Mouse (Mus musculus) heart, adult 11 months (tissue): ENCODE data around the gene Brd4.
"Not testable (repeated sequence)": the region's sequence is repeated elsewhere in the genome, so short reads cannot be mapped to it uniquely, and the experiment has no call there.

Experiments used
- DNase-seq: peaks from one replicate; pipeline ENCODE4 v3.0.0; 2022

The Brd4 gene

GRCm38 (mm10) chr17:32220873-32221272 is 63.6 kb downstream of the Brd4 start:
- DNase-seq, result no peak

DNA sequence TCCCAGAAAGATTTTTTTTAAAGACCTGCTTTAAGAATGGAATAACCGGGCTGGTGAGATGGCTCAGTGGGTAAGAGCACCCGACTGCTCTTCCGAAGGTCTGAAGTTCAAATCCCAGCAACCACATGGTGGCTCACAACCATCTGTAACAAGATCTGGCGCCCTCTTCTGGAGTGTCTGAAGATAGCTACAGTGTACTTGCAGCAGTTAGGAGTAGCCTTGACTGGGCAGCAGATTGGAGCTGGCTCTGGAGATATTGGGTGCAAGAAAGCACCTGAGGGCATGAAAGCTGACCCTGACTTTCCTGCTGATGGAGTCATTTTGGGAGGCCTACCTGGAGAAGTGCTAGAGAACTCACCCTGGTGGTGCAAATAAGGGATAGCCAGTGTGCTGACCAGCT is 68.9 kb downstream of the Brd4 start:
- not testable (repeated sequence) for DNase-seq

- DNase-seq, result not testable (repeated sequence)
These were observed 73.0 kb downstream of the Brd4 start for GRCm38 (mm10) chr17:32211554-32211953.

GRCm38 (mm10) chr17:32209752-32210151 is 74.8 kb downstream of the Brd4 start:
- peak; percentile 95 for DNase-seq

GRCm38 (mm10) chr17:32209144-32209543 is 75.4 kb downstream of the Brd4 start:
- DNase-seq, result peak; percentile 97

DNA sequence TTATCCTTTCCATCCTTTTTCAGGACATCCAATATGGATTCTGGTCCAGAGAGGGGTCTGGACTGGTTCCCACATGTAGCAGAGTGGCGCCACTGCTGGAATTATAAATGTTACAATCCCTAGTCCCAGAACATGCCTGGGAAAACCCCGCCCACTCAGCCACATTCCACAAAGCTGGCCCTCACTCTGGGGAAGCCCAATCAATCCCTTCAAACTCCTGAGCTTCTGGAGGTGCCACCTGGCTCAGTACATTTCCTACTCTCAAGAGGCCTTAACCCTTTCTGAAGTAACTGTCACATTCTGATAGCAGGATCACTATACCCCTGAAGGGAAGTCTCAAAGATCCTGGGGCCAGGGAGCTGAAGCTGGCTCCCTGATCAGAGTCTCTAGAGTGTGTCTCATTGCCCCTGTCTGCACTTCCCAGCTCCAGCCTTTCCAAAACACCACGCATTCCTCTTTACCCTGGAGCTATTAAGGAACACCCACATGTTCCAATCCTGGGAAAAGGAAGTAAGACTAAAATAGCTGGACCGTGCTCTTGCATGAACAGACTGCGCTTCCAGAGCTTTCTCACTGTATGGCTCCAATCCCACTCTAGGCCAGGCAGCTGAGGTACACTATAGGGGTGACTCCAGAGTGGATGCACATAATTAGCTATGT is 76.8 kb downstream of the Brd4 start:
- DNase-seq, result peak; percentile 99

DNA sequence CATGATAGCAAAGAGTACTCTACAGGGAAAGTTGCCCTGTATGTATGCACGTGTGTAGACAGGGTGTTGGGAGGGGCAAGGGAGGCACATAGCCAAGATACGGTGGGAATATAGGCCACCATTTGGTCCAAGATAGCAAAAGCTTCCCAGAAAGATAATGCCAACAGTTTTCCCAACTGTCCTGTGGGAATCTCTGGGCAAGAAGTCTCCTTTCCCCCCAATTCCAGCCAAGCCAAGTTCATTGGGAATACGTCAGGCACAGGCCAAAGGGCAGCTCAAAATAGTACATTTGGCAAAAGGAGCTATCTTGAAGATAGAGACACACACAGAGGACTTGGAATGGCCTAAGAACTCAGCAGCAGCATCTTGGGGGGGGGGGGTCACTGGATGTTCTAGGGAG is 79.2 kb downstream of the Brd4 start:
- peak; percentile 96 for DNase-seq

DNA sequence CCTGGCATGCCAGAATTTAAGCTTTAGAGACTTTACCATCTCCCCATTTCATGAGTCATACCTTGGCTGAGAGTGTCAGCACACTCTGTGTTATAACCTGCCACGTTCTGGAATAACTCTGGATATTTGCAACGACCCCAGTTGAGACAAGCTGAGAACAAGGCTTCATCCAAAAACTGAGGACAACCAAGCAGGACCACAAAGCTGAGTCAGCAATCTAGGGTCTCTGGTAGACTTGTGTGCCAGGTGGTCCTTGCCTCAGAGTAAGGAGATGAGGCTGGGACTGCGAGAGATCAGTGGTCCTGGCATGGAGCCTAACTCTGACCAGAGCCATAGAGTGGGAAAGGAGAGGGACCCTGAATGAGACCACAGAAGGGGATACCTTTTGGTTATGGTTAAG is 81.5 kb downstream of the Brd4 start:
- DNase-seq, result no peak

DNA sequence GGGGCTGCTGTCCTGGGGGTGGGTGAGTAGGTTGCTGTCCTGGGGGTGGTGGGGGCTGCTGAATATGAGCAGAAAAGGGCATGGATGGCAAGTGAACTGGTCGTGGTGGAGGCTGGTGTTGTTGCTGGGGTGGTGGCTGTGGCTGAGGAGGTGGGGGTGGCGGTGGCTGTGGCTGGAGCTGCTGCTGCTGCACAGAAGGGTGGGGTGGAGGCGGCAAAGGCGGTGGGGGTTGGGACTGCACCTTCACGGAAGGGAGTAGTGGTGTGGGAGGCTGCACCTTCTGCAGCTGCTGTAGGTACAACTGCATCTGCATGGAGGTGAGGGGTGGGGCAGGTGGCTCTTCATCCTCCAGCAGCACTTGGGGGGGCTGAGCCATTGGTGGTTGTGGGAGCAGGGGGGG is 83.4 kb downstream of the Brd4 start:
- no peak for DNase-seq

GRCm38 (mm10) chr17:32199796-32200195 is 84.7 kb downstream of the Brd4 start:
- DNase-seq, result no peak

DNA sequence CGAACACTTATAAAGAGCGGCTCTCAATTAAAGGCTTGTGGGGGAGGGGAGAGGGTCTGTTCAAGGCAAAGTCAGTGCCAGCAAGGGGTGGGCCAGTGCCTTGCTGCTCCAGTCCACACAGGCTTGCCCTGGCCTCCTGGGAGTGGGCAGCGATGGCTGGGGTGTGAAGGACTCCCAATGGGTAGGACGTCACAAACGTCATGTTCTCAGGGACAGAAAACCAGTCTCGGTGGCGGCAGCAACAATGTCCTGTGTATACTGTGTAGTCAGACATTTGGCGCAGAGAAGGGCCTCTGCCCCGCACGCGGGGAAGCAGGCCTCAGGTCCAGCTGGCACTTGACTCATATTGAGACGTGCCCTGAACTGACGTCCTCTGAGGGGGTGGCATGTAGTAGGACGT is 87.4 kb downstream of the Brd4 start:
- DNase-seq, result peak; percentile 94

DNA sequence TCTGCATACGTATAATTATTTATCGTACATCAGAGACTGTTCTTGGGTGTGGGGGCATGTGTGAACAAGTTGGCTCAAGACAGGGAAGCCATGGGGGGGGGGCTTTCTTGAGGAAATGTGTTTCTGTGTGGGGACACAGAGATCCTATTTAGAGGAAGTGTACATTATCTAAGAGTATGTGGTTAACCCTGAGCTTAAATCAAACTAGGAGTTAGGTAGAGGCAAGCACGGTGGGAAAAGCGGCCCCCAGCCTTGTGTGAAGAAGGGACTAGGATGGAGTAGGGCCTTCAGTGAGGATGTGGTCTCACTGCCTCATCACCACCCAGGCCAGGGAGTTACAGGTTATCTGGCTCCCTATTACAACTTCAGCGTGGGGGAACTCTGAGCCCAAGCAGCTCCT is 88.8 kb downstream of the Brd4 start:
- DNase-seq, result no peak

DNA sequence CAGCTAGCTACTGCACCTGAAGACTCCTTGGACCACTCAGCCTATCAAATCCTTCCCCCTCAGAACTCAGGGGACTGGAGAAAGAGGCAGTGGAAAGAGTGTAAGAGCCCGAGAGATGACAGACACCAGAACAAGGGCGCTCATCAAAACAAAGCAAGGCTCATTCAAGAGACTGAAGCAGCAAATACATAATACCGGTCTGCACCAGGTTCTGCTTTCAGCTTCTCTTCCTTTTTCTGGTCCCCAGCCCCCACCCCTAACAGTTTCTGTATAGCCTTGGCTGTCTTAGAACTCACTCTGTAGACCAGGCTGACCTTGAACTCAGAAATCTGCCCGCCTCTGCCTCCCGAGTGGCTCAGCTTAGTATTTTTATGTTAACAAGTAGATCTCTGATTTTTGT is 91.5 kb downstream of the Brd4 start:
- DNase-seq, result no peak

DNA sequence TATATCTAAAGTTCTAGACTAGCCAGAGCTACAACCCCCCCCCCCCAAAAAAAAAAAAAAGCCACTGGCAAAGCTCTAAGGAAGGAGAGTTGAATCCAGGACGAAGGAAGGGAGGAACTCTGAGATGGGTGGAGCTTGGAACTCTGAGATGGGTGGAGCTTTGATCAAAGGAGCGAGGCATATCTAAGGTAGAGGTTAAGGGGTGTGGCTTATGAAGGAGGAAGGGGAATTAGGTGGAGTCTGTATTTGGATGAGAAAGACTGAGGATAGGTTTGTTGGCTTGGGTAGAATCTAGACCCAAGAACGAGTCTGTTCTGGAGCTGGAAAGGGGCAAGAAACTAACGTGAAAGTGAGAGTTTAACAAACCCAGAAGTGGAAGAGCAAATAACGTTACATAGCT is 94.7 kb downstream of the Brd4 start:
- no peak for DNase-seq

DNA sequence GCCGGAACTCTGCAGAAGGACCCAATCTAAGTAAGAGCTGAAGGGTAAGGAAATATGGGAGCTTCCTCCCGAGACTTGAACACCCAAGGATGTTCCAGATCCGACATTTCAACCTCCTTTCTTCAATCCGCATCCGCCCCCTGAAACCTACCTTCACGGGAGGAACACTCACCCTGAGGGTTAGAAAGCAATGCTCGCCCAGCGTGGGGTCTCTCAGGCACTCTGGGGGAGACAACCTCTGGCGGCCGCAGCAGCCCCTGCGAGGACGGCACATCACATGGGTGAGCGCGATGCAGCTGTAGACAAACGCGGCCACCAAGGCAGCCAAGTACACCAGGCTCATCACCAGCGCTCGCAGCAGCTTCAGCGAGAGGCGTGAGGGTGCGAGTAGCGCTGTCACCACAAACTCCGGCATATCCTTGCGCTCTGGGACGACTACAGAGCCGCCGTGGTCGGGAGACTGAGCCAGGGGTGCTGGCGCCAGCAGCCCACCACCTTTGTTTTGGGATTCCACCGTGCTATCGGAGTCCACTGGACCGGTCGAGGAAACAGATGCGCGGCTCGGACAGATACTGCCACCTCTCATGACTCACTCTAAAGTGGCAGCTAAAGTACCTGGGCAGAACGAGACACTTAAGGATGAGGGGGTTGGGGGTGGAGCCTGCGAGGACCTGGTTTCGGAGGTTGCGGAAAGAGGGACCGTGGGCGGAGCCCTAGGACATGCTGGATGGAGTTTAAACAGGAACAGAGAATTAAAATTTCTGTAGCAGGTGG is 95.5 kb downstream of the Brd4 start, which contains the start of gene Ephx3:
Gene Ephx3 (minus strand): TSS at position 687 of the 774 bp plus-strand sequence.
- peak; percentile 91 for DNase-seq

DNA sequence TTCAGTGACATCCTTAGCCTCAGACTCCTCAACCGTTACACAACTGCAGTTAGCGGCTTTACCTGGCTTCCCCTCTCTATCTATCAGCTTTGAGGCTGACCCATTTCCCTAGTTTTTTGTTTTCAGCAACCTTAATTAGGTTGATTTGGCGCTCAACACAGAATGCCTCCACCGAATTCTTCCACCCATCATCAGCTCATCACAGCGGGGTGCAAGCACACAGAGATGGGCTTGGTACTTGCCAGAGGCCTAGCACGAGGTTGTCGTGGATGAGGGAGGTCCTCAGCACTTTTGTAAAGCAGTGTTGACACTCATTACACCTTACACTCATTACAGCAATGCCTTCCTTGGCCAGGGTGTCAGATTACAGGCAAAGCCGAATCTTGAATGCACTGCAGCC is 101.5 kb downstream of the Brd4 start:
- no peak for DNase-seq

DNA sequence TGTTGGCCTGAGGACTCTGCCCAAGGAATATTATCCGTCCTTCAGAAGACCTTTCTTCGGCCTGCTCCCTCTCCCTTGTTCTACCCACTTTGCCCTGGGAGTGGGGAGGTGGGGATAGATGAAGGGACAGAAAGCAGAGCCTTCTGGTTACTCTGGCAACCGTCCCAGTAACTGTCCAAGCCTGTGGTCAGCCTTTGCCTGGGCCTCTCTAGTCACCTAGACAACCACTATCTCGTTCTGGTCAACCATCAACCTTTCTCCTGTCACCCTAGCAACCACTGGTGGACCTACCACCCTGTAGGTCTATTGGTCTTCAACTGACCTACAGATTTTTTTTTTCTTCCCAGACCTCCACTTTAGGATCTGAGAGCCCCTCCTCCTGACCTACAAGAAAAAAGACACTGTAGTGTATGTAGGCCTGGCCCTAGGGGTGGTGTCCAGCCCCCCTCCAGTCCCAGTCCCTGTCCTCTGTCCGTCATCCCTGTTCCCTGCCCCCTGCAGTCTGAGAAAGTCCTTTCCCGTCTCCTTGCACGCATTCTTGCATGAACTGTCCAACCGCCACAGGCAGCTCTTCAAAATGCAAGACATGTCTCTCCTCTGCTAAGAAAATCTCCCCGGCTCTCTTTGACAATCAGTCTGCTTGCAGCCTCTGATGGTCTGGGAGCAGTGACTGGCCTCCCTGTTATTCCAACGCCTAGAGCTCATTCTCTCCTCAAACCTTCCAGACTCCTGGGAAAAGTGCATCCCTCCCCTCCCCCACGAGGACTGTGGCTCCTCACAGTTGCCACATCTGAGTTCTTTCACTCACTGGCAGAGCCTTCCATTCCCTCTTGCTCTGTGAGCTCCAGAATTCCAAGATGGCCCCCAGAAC is 104.7 kb downstream of the Brd4 start:
- no peak for DNase-seq

GRCm38 (mm10) chr17:32176919-32177318 is 107.6 kb downstream of the Brd4 start:
- DNase-seq, result no peak

GRCm38 (mm10) chr17:32173166-32173565 is 111.4 kb downstream of the Brd4 start:
- peak; percentile 99 for DNase-seq

DNA sequence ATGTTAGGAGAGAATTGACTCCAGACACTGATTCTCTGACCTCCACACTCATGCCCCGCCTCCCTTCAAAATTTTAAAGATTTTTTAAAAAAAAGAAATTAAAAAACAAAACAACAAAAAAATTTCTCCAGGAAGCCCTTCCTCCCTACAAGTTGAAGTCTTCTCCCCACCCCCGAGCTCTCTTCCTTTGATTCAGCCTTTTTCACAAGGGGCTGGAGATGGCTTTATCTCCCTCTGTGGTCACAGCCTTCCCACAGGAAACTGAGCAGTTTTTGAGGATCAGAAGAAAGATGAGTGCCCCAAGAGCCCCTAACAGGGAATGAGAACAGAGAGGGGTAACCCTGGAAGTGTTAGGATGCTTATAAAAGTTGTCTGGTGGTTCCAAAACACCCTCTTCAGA is 112.0 kb downstream of the Brd4 start:
- peak; percentile 94 for DNase-seq

GRCm38 (mm10) chr17:32169518-32170225 is 114.8 kb downstream of the Brd4 start:
- DNase-seq, result no peak

DNA sequence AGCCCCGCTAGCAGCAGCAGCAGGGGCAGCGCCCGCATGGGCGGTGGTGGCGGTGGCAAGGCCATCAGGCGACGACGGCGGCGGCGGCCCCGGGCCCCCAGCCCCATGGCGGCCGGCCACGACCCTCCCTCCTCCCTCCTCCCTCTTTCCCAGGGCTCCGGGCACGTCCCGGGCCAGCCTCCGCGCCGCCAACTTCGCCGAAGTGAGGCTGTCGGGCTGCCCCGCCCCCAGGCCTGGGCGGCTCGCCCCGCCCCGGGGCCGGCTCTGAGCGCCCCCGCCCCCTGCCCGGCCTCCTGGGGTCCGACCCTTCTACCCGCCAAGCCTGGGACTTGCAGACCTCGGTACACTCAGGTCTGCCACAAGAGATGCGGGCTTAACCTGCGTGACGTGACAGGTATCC is 117.8 kb downstream of the Brd4 start, which contains the start of gene Notch3:
Gene Notch3 (minus strand): TSS at position 166 of the 400 bp plus-strand sequence.
- DNase-seq, result peak; percentile 98
